Mouse (Mus musculus) megakaryocyte, embryonic 14.5 days (primary cell): ENCODE results near the gene Btnl1.

ENCODE experiments used
- FLI1 ChIP-seq: IDR thresholded peaks from 2 replicates; pipeline ENCODE4 v1.6.1; 2012; ENCODE audit warnings: low read length, inconsistent platforms, mixed read lengths
- GATA1 ChIP-seq: IDR thresholded peaks from 3 replicates; pipeline ENCODE4 v1.6.1; 2012; ENCODE audit warnings: mixed read lengths, low read length, inconsistent platforms, borderline replicate concordance

DNA sequence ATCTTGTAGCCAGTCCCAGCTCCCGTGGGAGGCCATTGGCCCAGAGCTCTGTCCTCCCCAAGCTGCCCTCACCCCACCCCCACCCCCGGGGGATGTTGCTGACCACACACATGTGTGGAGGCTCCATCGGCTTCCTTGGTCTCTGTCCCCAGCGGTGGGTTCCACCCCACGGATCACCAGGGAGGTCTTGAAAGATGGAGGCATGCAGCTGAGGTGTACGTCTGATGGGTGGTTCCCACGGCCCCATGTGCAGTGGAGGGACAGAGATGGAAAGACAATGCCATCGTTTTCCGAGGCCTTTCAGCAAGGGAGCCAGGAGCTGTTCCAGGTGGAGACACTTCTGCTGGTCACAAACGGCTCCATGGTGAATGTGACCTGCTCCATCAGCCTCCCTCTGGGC lies 11.9 kb upstream of the Btnl1 start:
- TF ChIP-seq FLI1 (no peak), GATA1 (no peak)
